Mouse (Mus musculus): ENCODE measurements around the gene Rbm20. TPM values are rescaled to one million over a fixed set of nuclear protein-coding genes. Genes with fewer than 3 reads are reported as not detected.

The Rbm20 gene
- total and polyA plus RNA-seq, 3 experiments = 0.05 to 0.56 (median 0.08) TPM

DNA sequence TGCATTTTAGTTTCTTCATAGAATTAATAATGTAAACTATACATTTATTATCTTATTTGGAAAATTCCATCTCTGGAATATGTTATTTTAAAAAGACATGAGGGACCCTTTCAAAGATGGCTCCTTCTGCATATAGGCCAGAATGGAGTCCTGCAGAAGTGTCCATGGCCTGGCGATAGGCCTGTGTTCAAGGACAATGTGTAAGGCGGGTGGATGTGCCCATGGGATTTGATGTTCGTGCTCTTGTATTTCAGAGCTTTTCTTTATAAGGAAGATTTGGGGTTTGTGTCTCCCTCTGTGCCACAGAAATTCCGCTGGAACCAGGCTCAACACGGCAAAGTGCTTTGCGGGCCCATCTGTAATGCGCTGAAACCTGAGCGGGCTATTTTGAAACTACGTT is 2.1 kb downstream of the Rbm20 start:
- Histone ChIP-seq H3K27ac (ENCODE audit: insufficient read depth, low read depth) (no peak overlapping the region), H3K9ac (ENCODE audit: insufficient read depth, low read depth) (no peak overlapping the region), H3K36me3 (replicated peaks in 1 of 2; ENCODE audit: control insufficient read depth in 1 of 2, insufficient read depth in 1 of 2, low read length in 1 of 2) (no peaks in the 10 kb centered on the region), H3K4me1 (ENCODE audit: control insufficient read depth in 1 of 2, insufficient read depth in 2 of 2) (peaks cover 0 to 4% of the 10 kb centered on the region in 2 experiments; a peak in 2 of 4 replicates), H3K27me3 (replicated peaks) (no peaks in the 10 kb centered on the region), H3K4me2 (ENCODE audit: insufficient read depth, low read depth, poor library complexity, severe bottlenecking) (no peak overlapping the region), H3K9me3 (replicated peaks; ENCODE audit: low read length) (no peaks in the 10 kb centered on the region), H3K79me2 (replicated peaks; ENCODE audit: control insufficient read depth, extremely low read depth, insufficient read depth, poor library complexity, severe bottlenecking) (no peaks in the 10 kb centered on the region), H3K4me3 (replicated peaks in 1 of 3; ENCODE audit: low read depth in 2 of 3, low read length in 2 of 3, poor library complexity in 1 of 3) (no peak overlapping the region)
- TF ChIP-seq POLR2A (IDR thresholded peaks at IDR 0.05; ENCODE audit: low read depth, low read length) (no peak), MAFK (IDR thresholded peaks at IDR 0.05; ENCODE audit: insufficient replicate concordance, low read length) (no peak), RCOR1 (conservative IDR thresholded peaks at IDR 0.05; ENCODE audit: low read depth, low read length) (no peak), IRF4 (IDR thresholded peaks at IDR 0.05; ENCODE audit: low read depth, low read length) (no peak), KAT2A (IDR thresholded peaks at IDR 0.05; ENCODE audit: insufficient replicate concordance, low read length) (no peak), SIN3A (IDR thresholded peaks at IDR 0.05; ENCODE audit: low read length) (no peak), ZMIZ1 (IDR thresholded peaks at IDR 0.05; ENCODE audit: low read depth, low read length) (no peak), USF1 (IDR thresholded peaks at IDR 0.05; ENCODE audit: low read depth, low read length) (no peak), MXI1 (IDR thresholded peaks at IDR 0.05; ENCODE audit: low read depth, low read length) (no peak), NRF1 (IDR thresholded peaks at IDR 0.05; ENCODE audit: low read depth, low read length) (no peak), HCFC1 (IDR thresholded peaks at IDR 0.05; ENCODE audit: low read depth, low read length) (no peak), NELFE (IDR thresholded peaks at IDR 0.05; ENCODE audit: low read depth, low read length) (no peak), BHLHE40 (IDR thresholded peaks at IDR 0.05; ENCODE audit: low read depth, low read length) (no peak), MYC (IDR thresholded peaks at IDR 0.05; ENCODE audit: low read depth, low read length) (no peak), TBP (conservative IDR thresholded peaks at IDR 0.05; ENCODE audit: low read depth, low read length) (no peak), UBTF (IDR thresholded peaks at IDR 0.05; ENCODE audit: low read depth, low read length) (no peak)
- dilution Hi-C loops (cut with MboI; ENCODE audit: extremely low pct_ligation_motif_present, extremely low pct_unique_long_range_greater_than_20kb, low sequenced_read_pairs) = no loop called here
- in situ Hi-C loops (cut with MboI; ENCODE audit: low pct_ligation_motif_present, low pct_unique_long_range_greater_than_20kb, low sequenced_read_pairs) = no loop called here
- DNase-seq (ENCODE audit: extremely low read depth) = no peak

GRCm38 (mm10) chr19:53679981-53680380 is 2.9 kb downstream of the Rbm20 start:
- Histone ChIP-seq H3K4me3 (replicated peaks in 1 of 3; ENCODE audit: low read depth in 2 of 3, low read length in 2 of 3, poor library complexity in 1 of 3) (no peak overlapping the region), H3K27me3 (replicated peaks) (no peaks in the 10 kb centered on the region), H3K79me2 (replicated peaks; ENCODE audit: control insufficient read depth, extremely low read depth, insufficient read depth, poor library complexity, severe bottlenecking) (no peaks in the 10 kb centered on the region), H3K36me3 (replicated peaks in 1 of 2; ENCODE audit: control insufficient read depth in 1 of 2, insufficient read depth in 1 of 2, low read length in 1 of 2) (no peaks in the 10 kb centered on the region), H3K27ac (ENCODE audit: insufficient read depth, low read depth) (no peak overlapping the region), H3K9me3 (replicated peaks; ENCODE audit: low read length) (no peaks in the 10 kb centered on the region), H3K4me2 (ENCODE audit: insufficient read depth, low read depth, poor library complexity, severe bottlenecking) (no peak overlapping the region), H3K9ac (ENCODE audit: insufficient read depth, low read depth) (no peak overlapping the region), H3K4me1 (ENCODE audit: control insufficient read depth in 1 of 2, insufficient read depth in 2 of 2) (no peaks in the 10 kb centered on the region)
- dilution Hi-C loops (cut with MboI; ENCODE audit: extremely low pct_ligation_motif_present, extremely low pct_unique_long_range_greater_than_20kb, low sequenced_read_pairs) = no loop called here
- TF ChIP-seq KAT2A (IDR thresholded peaks at IDR 0.05; ENCODE audit: insufficient replicate concordance, low read length) (no peak), PAX5 (IDR thresholded peaks at IDR 0.05; ENCODE audit: low read length) (no peak), USF1 (IDR thresholded peaks at IDR 0.05; ENCODE audit: low read depth, low read length) (no peak), ZKSCAN1 (IDR thresholded peaks at IDR 0.05; ENCODE audit: borderline replicate concordance, low read depth, low read length) (no peak), IRF4 (IDR thresholded peaks at IDR 0.05; ENCODE audit: low read depth, low read length) (no peak), JUN (IDR thresholded peaks at IDR 0.05; ENCODE audit: insufficient read depth, low read depth, low read length) (no peak)
- in situ Hi-C loops (cut with MboI; ENCODE audit: low pct_ligation_motif_present, low pct_unique_long_range_greater_than_20kb, low sequenced_read_pairs) = no loop called here
- no peak for DNase-seq (ENCODE audit: extremely low read depth)

All from CH12.LX (cell line).